Mouse (Mus musculus) liver, embryonic 14.5 days (tissue): ENCODE measurements around the gene Selenom.

Source experiments
- CTCF ChIP-seq: IDR thresholded peaks from 2 replicates; pipeline ENCODE4 v1.5.1; 2016; ENCODE audit warnings: antibody characterized with exemption, low read depth, control low read depth
- EP300 ChIP-seq: IDR thresholded peaks from 2 replicates; pipeline ENCODE4 v1.6.1; 2016; ENCODE audit warnings: antibody characterized with exemption, low read depth

GRCm38 (mm10) chr11:3497296-3497695 lies 17.2 kb upstream of the Selenom start:
- TF ChIP-seq CTCF, result no peak
- no peak for TF ChIP-seq EP300
